Mouse (Mus musculus): Measurements from ENCODE around the gene Rpl7l1.

DNA sequence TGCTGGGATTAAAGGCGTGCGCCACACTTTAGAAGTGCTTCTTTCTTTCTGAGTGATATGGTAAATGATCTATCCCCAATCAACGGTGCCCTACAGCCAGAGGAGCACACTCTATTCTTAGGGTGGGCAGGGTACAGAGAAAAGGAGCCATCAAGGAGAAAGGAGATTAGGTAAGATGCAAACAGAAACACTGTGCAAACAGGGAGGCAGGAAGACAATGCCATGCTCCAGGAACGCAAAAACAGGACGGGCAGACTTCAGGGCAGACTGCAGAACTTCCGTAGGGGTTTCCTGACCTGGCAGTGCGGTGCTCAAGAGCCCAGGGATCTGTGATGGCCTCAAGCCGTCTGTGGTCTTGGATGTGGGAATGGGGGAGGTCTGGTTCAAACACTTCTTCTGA, 31.2 kb upstream of the Rpl7l1 start:
- no peak for TF ChIP-seq EP300 (IDR thresholded peaks at IDR 0.05; ENCODE audit: low read depth)
- no peak for TF ChIP-seq CTCF (IDR thresholded peaks at IDR 0.05; ENCODE audit: low read depth)

All from liver, embryonic 14.5 days (tissue).